Mouse (Mus musculus) ES-E14 (cell line): Measurements from ENCODE around the gene Rab15. TPM values are rescaled to one million over a fixed set of nuclear protein-coding genes. Genes with fewer than 3 reads are reported as not detected.

Experiments
- DNase-seq: peaks from one replicate; pipeline ENCODE4 v3.0.0-alpha.2; 2013; ENCODE audit warnings: low read depth, low spot score
- H3K27ac ChIP-seq: 2 replicates; pipeline ENCODE4 v1.5.1; 2012; ENCODE audit warnings: low read depth, mild to moderate bottlenecking, low read length, moderate library complexity, mixed read lengths; ENCODE audit not compliant: poor library complexity, insufficient read depth, severe bottlenecking
- H3K36me3 ChIP-seq: 2 replicates; pipeline ENCODE4 v1.6.1; 2012; ENCODE audit warnings: mild to moderate bottlenecking, low read length, moderate library complexity, mixed read lengths; ENCODE audit not compliant: control insufficient read depth, poor library complexity, insufficient read depth, severe bottlenecking
- H3K4me1 ChIP-seq, 2 experiments: fragments of 150-350 bp in 1 of 2; sonication (generic) in 1 of 2; 2 replicates each; pipeline ENCODE4 v1.6.1; 2012; ENCODE audit warnings: low read length in 2 of 2, mild to moderate bottlenecking in 1 of 2, mixed read lengths in 1 of 2; ENCODE audit not compliant: control insufficient read depth in 2 of 2, insufficient read depth in 2 of 2, poor library complexity in 1 of 2
- H3K4me3 ChIP-seq, 2 experiments: fragments of 150-350 bp in 1 of 2; sonication (generic) in 1 of 2; 2 replicates each; pipeline ENCODE4 v1.5.1; 2012; ENCODE audit warnings: low read length in 2 of 2, low read depth in 1 of 2, mild to moderate bottlenecking in 1 of 2, mixed read lengths in 1 of 2; ENCODE audit not compliant: insufficient read depth in 1 of 2, poor library complexity in 1 of 2, severe bottlenecking in 1 of 2
- H3K9ac ChIP-seq: 2 replicates; pipeline ENCODE4 v1.6.1; 2012; ENCODE audit warnings: low read depth, mild to moderate bottlenecking, low read length, mixed read lengths; ENCODE audit not compliant: poor library complexity, insufficient read depth, severe bottlenecking
- H3K9me3 ChIP-seq: fragments of 150-350 bp; sonication (generic); 2 replicates; pipeline ENCODE4 v1.6.1; 2012; ENCODE audit warnings: low read depth, mild to moderate bottlenecking, low read length; ENCODE audit not compliant: control insufficient read depth, insufficient read depth
- CHD2 ChIP-seq: IDR thresholded peaks from 2 replicates; pipeline ENCODE4 v1.6.1; 2014; ENCODE audit warnings: mild to moderate bottlenecking, low read depth, low read length, inconsistent platforms
- HCFC1 ChIP-seq: IDR thresholded peaks from 2 replicates; pipeline ENCODE4 v1.6.1; 2012; ENCODE audit warnings: low read length, inconsistent platforms, borderline replicate concordance; ENCODE audit not compliant: insufficient read depth
- MAFK ChIP-seq: IDR thresholded peaks from 2 replicates; pipeline ENCODE4 v1.6.1; 2014; ENCODE audit warnings: mild to moderate bottlenecking, low read depth, low read length, inconsistent platforms; ENCODE audit not compliant: insufficient read depth
- ZC3H11A ChIP-seq: IDR thresholded peaks from 2 replicates; pipeline ENCODE4 v1.6.1; 2012; ENCODE audit warnings: low read depth, mild to moderate bottlenecking, inconsistent platforms, low read length, borderline replicate concordance
- ZNF384 ChIP-seq: IDR thresholded peaks from 2 replicates; pipeline ENCODE4 v1.6.1; 2012; ENCODE audit warnings: low read depth, low read length, inconsistent platforms
- in situ Hi-C, 2 experiments: fragments of 600-800 bp; cut with MboI; formaldehyde crosslinking; loops; one replicate each; pipeline ENCODE4 v1.15.1; 2025; ENCODE audit warnings: low sequenced_read_pairs in 2 of 2, inconsistent platforms in 1 of 2; ENCODE audit not compliant: unreplicated experiment in 2 of 2
- total RNA-seq: library from RNA; depleted of rRNA; stranded (reverse); fragments of 300-350 nt; gene quantifications from 2 replicates; pipeline ENCODE4 v1.2.3, GENCODE M21; 2012; rRNA removed

Rab15 gene
- total RNA-seq, 1 experiment, result 9.5 TPM

GRCm38 (mm10) chr12:76765354-76765851 lies 57.3 kb downstream of the Rab15 start, which contains the start of the genes Churc1 and Fntb:
Gene Churc1 (plus strand): TSS chr12:76765538.
Gene Fntb (plus strand): TSS chr12:76765589.
- Histone ChIP-seq H3K27ac (peak within 1 kb of the TSS; percentile 71), H3K4me3 (peak within 1 kb of the TSS; percentile 81 to 86), H3K9me3 (no peaks in the 10 kb centered on the region), H3K9ac (peak within 1 kb of the TSS; percentile 97), H3K36me3 (no peaks in the 10 kb centered on the region), H3K4me1 (peaks cover 0 to 10% of the 10 kb centered on the region in 2 experiments; a peak in 2 of 4 replicates)
- in situ Hi-C loops, result no loop called here
- peak; percentile 99 for DNase-seq
- TF ChIP-seq ZC3H11A, result no peak
- TF ChIP-seq CHD2, result peak; percentile 95
- TF ChIP-seq HCFC1, result peak; percentile 48; the same call in 1 of the 2 replicates

DNA sequence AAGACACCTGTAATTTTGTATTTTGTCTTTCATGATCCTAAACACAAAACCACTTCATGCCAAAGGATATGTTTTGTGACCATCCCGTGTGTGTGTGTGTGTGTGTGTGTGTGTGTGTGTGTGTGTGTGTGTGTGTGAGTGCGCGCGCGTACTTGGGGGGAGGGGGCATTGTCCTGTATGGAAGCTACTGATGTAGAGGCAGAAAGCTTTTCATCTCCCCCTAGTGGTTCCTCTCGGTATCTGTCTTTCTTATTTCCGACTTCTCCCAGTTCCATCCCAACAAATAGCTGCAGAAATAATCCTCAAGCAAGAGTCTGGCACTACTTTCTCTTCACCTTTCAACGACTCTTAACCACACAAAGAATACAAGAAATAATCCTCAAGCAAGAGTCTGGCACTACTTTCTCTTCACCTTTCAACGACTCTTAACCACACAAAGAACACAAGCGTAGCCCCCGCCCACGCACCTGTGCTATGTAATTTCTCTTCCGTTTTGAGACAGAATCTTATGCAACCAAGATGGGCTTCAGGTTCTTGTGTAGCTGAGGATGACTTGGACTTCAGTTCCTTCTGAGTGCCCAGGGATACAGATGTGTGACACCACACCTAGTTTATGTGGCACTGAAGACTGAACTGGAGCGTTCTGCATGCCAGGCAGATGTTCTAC lies 69.9 kb downstream of the Rab15 start:
- H3K36me3 ChIP-seq, result no peaks in the 10 kb centered on the region
- H3K4me1 ChIP-seq, result no peaks in the 10 kb centered on the region
- peaks cover 5% of the 10 kb centered on the region; the same call in 1 of the 2 replicates for H3K9me3 ChIP-seq
- H3K9ac ChIP-seq, result no peak overlapping the region
- TF ChIP-seq ZC3H11A, result no peak
- TF ChIP-seq MAFK, result no peak
- TF ChIP-seq CHD2, result no peak
- no peak for TF ChIP-seq ZNF384
- TF ChIP-seq HCFC1, result no peak
- H3K4me3 ChIP-seq, result no peak overlapping the region
- in situ Hi-C loops, result no loop called here
- H3K27ac ChIP-seq, result no peak overlapping the region
- peak; percentile 76 for DNase-seq

- H3K9ac ChIP-seq, result no peak overlapping the region
- H3K4me3 ChIP-seq, result no peak overlapping the region
- DNase-seq, result no peak
- no peaks in the 10 kb centered on the region for H3K4me1 ChIP-seq
- peaks cover 5% of the 10 kb centered on the region; the same call in 1 of the 2 replicates for H3K9me3 ChIP-seq
- TF ChIP-seq ZNF384 (no peak), MAFK (no peak), CHD2 (no peak), ZC3H11A (no peak), HCFC1 (no peak)
- no peaks in the 10 kb centered on the region for H3K36me3 ChIP-seq
- in situ Hi-C loops, result no loop called here
- no peak overlapping the region for H3K27ac ChIP-seq
These were observed 71.7 kb downstream of the Rab15 start for GRCm38 (mm10) chr12:76750866-76751459.

Other genes starting within 250 kb of the Rab15 start
- 3.6 and 4.2 TPM in 2 replicates for gene Sptb, start 112.4 kb downstream of the Rab15 start, total RNA-seq
- gene Churc1, start 57.4 kb downstream of the Rab15 start, total RNA-seq, result 69.5 and 74.4 TPM in 2 replicates
- 24.0 and 24.2 TPM in 2 replicates for gene Fntb, start 57.3 kb downstream of the Rab15 start, total RNA-seq
- 3.8 and 7.0 TPM in 2 replicates for gene Gpx2, start 27.4 kb downstream of the Rab15 start, total RNA-seq
- 37.3 and 40.9 TPM in 2 replicates for gene Max, start 139.3 kb upstream of the Rab15 start, total RNA-seq